In genomic region chr1:182496685-182497084, GRCm38 (mm10) we compare ENCODE assay signal across 14 mouse cellular contexts. TPM values are rescaled to one million over a fixed set of nuclear protein-coding genes. Genes with fewer than 3 reads are reported as not detected.
DNase-seq lines count a peak whose midpoint lies in the region; ATAC-seq and TF ChIP-seq lines count a peak whose summit lies in the region.
"Had no signal": no experiment of that assay in that cellular context is flagged by ENCODE, and none has a peak within 500 bp of the region (broad histone marks: within the 10 kb centered on the region; RNA-seq: fewer than 3 reads in every experiment).

No protein-coding gene starts in this region.

- H3K27ac ChIP-seq in heart, embryonic 13.5 days (replicated peaks), result peak overlapping the region; percentile 74; the same call in 1 of the 2 replicates
- H3K27ac ChIP-seq in heart, embryonic 11.5 days (ENCODE audit: low read depth, low read length), result no peak overlapping the region
- H3K27ac ChIP-seq in intestine, postnatal 0 days (ENCODE audit: low read depth, low read length), result no peak overlapping the region
- H3K27ac ChIP-seq in forebrain, embryonic 14.5 days (ENCODE audit: low read depth, low read length), result no peak overlapping the region
- H3K27ac ChIP-seq: neural tube, embryonic 13.5 days had no signal

- no peaks in the 10 kb centered on the region for H3K27me3 ChIP-seq in heart, embryonic 13.5 days (replicated peaks)
- H3K27me3 ChIP-seq in heart, embryonic 11.5 days (ENCODE audit: control insufficient read depth, insufficient read depth, low read length), result no peaks in the 10 kb centered on the region
- H3K27me3 ChIP-seq in Patski, result no peaks in the 10 kb centered on the region
- H3K27me3 ChIP-seq in intestine, postnatal 0 days (replicated peaks; ENCODE audit: control insufficient read depth, insufficient read depth, low read length), result no peaks in the 10 kb centered on the region
- H3K27me3 ChIP-seq in forebrain, embryonic 14.5 days (replicated peaks; ENCODE audit: control insufficient read depth, insufficient read depth, low read length), result no peaks in the 10 kb centered on the region
- H3K27me3 ChIP-seq: neural tube, embryonic 13.5 days had no signal

- H3K9me3 ChIP-seq in heart, embryonic 13.5 days, result no peaks in the 10 kb centered on the region
- H3K9me3 ChIP-seq in heart, embryonic 11.5 days (replicated peaks; ENCODE audit: control insufficient read depth, low read length), result no peaks in the 10 kb centered on the region
- H3K9me3 ChIP-seq in intestine, postnatal 0 days (ENCODE audit: control insufficient read depth), result no peaks in the 10 kb centered on the region
- no peaks in the 10 kb centered on the region for H3K9me3 ChIP-seq in forebrain, embryonic 14.5 days (replicated peaks; ENCODE audit: control insufficient read depth, low read length)
- H3K9me3 ChIP-seq: neural tube, embryonic 13.5 days had no signal

- no peak overlapping the region for H3K4me3 ChIP-seq in heart, embryonic 13.5 days
- H3K4me3 ChIP-seq in heart, embryonic 11.5 days (ENCODE audit: low read depth, low read length), result no peak overlapping the region
- H3K4me3 ChIP-seq in intestine, postnatal 0 days (ENCODE audit: low read depth, low read length), result no peak overlapping the region
- no peak overlapping the region for H3K4me3 ChIP-seq in forebrain, embryonic 14.5 days (ENCODE audit: low read depth, low read length)
- H3K4me3 ChIP-seq: neural tube, embryonic 13.5 days had no signal

- no peak for ATAC-seq in heart, embryonic 13.5 days (ENCODE audit: extremely low read depth, insufficient number of reproducible peaks, low FRiP score, low TSS enrichment)
- ATAC-seq in heart, embryonic 11.5 days (replicated peaks; ENCODE audit: insufficient number of reproducible peaks, low FRiP score, low TSS enrichment), result no peak
- ATAC-seq in Patski, result peak; percentile 51
- peak; percentile 45; the same call in 1 of the 2 replicates for ATAC-seq in intestine, postnatal 0 days
- ATAC-seq in forebrain, embryonic 14.5 days, result no peak
- ATAC-seq in erythroblast, adult 5-6 weeks (replicated peaks; ENCODE audit: low FRiP score, poor library complexity, severe bottlenecking), result no peak
- ATAC-seq: midbrain, embryonic 16.5 days had no signal

- peak overlapping the region; percentile 15; the same call in 1 of the 2 replicates for H3K9ac ChIP-seq in heart, embryonic 13.5 days
- no peak overlapping the region for H3K9ac ChIP-seq in heart, embryonic 11.5 days (ENCODE audit: low read depth, low read length)
- H3K9ac ChIP-seq in intestine, postnatal 0 days (ENCODE audit: low read depth, low read length), result no peak overlapping the region; the same call in 1 of the 2 replicates
- H3K9ac ChIP-seq in forebrain, embryonic 14.5 days (ENCODE audit: low read length), result no peak overlapping the region
- H3K9ac ChIP-seq: neural tube, embryonic 13.5 days had no signal

- in situ Hi-C loops in Patski (cut with MboI; ENCODE audit: low pct_unique_long_range_greater_than_20kb), result no loop called here

- intact Hi-C loops in left cerebral cortex, postnatal 10 days (cut with DNase I), result no loop called here

- DNase-seq in Patski (ENCODE audit: low read depth, low spot score), result no peak
- peak; percentile 60 to 89 for DNase-seq in kidney, postnatal 25 days
- no peak for DNase-seq in left cerebral cortex, postnatal 10 days (ENCODE audit: extremely low spot score in 1 of 2, low spot score in 2 of 2)
- DNase-seq in forebrain, embryonic 14.5 days (ENCODE audit: low spot score), result no peak
- DNase-seq: cerebellum, postnatal 36 days; heart, postnatal 14 days; right cerebral cortex, adult 18-20 months; thymus, postnatal 4 days had no signal

- POLR2A ChIA-PET in Patski (lab: Charles Lee), result no interaction called here

- CTCF ChIA-PET in Patski (lab: Charles Lee), result interaction anchor here (1.0 to 1.2 kb wide), 2 partner anchors 10 to 15 kb away, joined by 3 to 4 read pairs; no protein-coding TSS in a partner anchor

- TF ChIP-seq CTCF in Patski (IDR thresholded peaks at IDR 0.05), result no peak
- TF ChIP-seq CTCF in intestine, postnatal 0 days (IDR thresholded peaks at IDR 0.05; ENCODE audit: low read depth), result no peak

- peaks cover 69% of the 10 kb centered on the region for H3K4me1 ChIP-seq in heart, embryonic 13.5 days
- H3K4me1 ChIP-seq in heart, embryonic 11.5 days (ENCODE audit: control insufficient read depth, insufficient read depth, low read length), result peaks cover 39% of the 10 kb centered on the region
- H3K4me1 ChIP-seq in intestine, postnatal 0 days (replicated peaks; ENCODE audit: control insufficient read depth, insufficient read depth, low read length), result peaks cover 29% of the 10 kb centered on the region; the same call in 1 of the 2 replicates
- no peaks in the 10 kb centered on the region; the same call in 1 of the 2 replicates for H3K4me1 ChIP-seq in forebrain, embryonic 14.5 days (ENCODE audit: control insufficient read depth, insufficient read depth, low read length)

- H3K4me2 ChIP-seq in heart, embryonic 13.5 days, result no peak overlapping the region
- H3K4me2 ChIP-seq in heart, embryonic 11.5 days, result no peak overlapping the region
- no peak overlapping the region for H3K4me2 ChIP-seq in intestine, postnatal 0 days (replicated peaks; ENCODE audit: low read depth)
- H3K4me2 ChIP-seq in forebrain, embryonic 14.5 days (ENCODE audit: low read length), result no peak overlapping the region
- H3K4me2 ChIP-seq: neural tube, embryonic 13.5 days had no signal

- peaks cover 31% of the 10 kb centered on the region for H3K36me3 ChIP-seq in heart, embryonic 13.5 days
- H3K36me3 ChIP-seq in heart, embryonic 11.5 days (ENCODE audit: control insufficient read depth, insufficient read depth, low read length), result no peaks in the 10 kb centered on the region; the same call in 1 of the 2 replicates
- peaks cover 6% of the 10 kb centered on the region; the same call in 1 of the 2 replicates for H3K36me3 ChIP-seq in intestine, postnatal 0 days (ENCODE audit: control insufficient read depth, insufficient read depth)
- 0 out of 2 replicates have a peak, but pooled peaks cover 2% of the 10 kb centered on the region for H3K36me3 ChIP-seq in forebrain, embryonic 14.5 days (ENCODE audit: control insufficient read depth, insufficient read depth, low read length)

- WGBS in heart, embryonic 13.5 days, result 48% methylated on average over 6 of the region's 6 CpGs
- WGBS in heart, embryonic 11.5 days (ENCODE audit: insufficient replicate concordance), result 61% methylated on average over 6 of the region's 6 CpGs
- 35% methylated on average over 6 of the region's 6 CpGs for WGBS in intestine, postnatal 0 days
- WGBS in forebrain, embryonic 14.5 days, result 44% methylated on average over 6 of the region's 6 CpGs

RNA-seq across cellular contexts. Expression of gene Capn2, which starts 20.7 kb away (rescaled TPM):
- 90.2 and 93.3 TPM in 2 replicates for polyA plus RNA-seq in heart, embryonic 13.5 days (2015; fragmentation: Nextera tagmentation; extraction: Ambion mirVana)
- 68.1 and 83.7 TPM in 2 replicates for polyA plus RNA-seq in heart, embryonic 11.5 days (2014; fragmentation: Nextera tagmentation; extraction: Ambion mirVana)
- polyA plus RNA-seq in Patski (2021), result 281 TPM
- polyA plus RNA-seq in intestine, postnatal 0 days (2015; fragmentation: Nextera tagmentation; extraction: Ambion mirVana), result 31.8 and 34.0 TPM in 2 replicates
- total RNA-seq in left cerebral cortex, postnatal 10 days (2021), result 10 to 100 TPM; 59.9 to 64.6 TPM
- polyA plus RNA-seq in forebrain, embryonic 14.5 days (2014; fragmentation: Nextera tagmentation; extraction: Ambion mirVana), result 39.6 and 53.5 TPM in 2 replicates
- total RNA-seq in erythroblast, adult 5-6 weeks (2015; ENCODE audit: low replicate concordance), result 4.6 and 7.5 TPM in 2 replicates
- 7.2 and 11.4 TPM in 2 replicates for total RNA-seq in erythroblast, adult 5-6 weeks (2017; ENCODE audit: low replicate concordance)

Comparison
In these comparisons a context has a peak if more than half of its experiments do, and no peak if none do; other contexts are left out.
1. ATAC-seq: peak in Patski (single experiment) and intestine, postnatal 0 days (single experiment); none in heart, embryonic 13.5 days (single experiment), heart, embryonic 11.5 days (single experiment), forebrain, embryonic 14.5 days (single experiment) and erythroblast, adult 5-6 weeks (single experiment).
2. DNase-seq: peak in kidney, postnatal 25 days (2 of 2); none in Patski (single experiment), left cerebral cortex, postnatal 10 days (0 of 2) and forebrain, embryonic 14.5 days (single experiment).